Mouse (Mus musculus) stomach, postnatal 0 days (tissue): ENCODE data around the gene Pafah1b1. TPM values are rescaled to one million over a fixed set of nuclear protein-coding genes. Genes with fewer than 3 reads are reported as not detected.

Source experiments
- ATAC-seq: fragments of 200-750 bp; cut with Nextera tagmentation; 2 replicates; pipeline ENCODE4 v1.8.0; 2017; ENCODE audit not compliant: low FRiP score, low TSS enrichment
- DNase-seq: peaks from one replicate; pipeline ENCODE4 v3.0.0-alpha.2; 2016; ENCODE audit warnings: low spot score
- H3K27ac ChIP-seq: fragments of 300-500 bp; sonication (generic); replicated peaks from 2 replicates; pipeline ENCODE4 v1.5.1; 2014; ENCODE audit warnings: mild to moderate bottlenecking, control low read depth
- H3K27me3 ChIP-seq: fragments of 300-500 bp; sonication (generic); 2 replicates; pipeline ENCODE4 v1.6.1; 2014; ENCODE audit warnings: low read length; ENCODE audit not compliant: control insufficient read depth, insufficient read depth
- H3K36me3 ChIP-seq: fragments of 300-500 bp; sonication (generic); 2 replicates; pipeline ENCODE4 v1.6.1; 2014; ENCODE audit warnings: low read length, mixed read lengths; ENCODE audit not compliant: control insufficient read depth, insufficient read depth
- H3K4me1 ChIP-seq: fragments of 300-500 bp; sonication (generic); replicated peaks from 2 replicates; pipeline ENCODE4 v1.6.1; 2014; ENCODE audit warnings: antibody characterized with exemption; ENCODE audit not compliant: control insufficient read depth, insufficient read depth
- H3K4me2 ChIP-seq: fragments of 300-500 bp; sonication (generic); replicated peaks from 2 replicates; pipeline ENCODE4 v1.6.1; 2014; ENCODE audit warnings: low read depth, mild to moderate bottlenecking, control low read depth, moderate library complexity
- H3K4me3 ChIP-seq: fragments of 300-500 bp; sonication (generic); 2 replicates; pipeline ENCODE4 v1.5.1; 2014; ENCODE audit warnings: low read depth, low read length, control low read depth
- H3K9ac ChIP-seq: fragments of 300-500 bp; sonication (generic); 2 replicates; pipeline ENCODE4 v1.6.1; 2014; ENCODE audit warnings: mild to moderate bottlenecking, low read length, control low read depth, mixed read lengths
- H3K9me3 ChIP-seq: fragments of 300-500 bp; sonication (generic); 2 replicates; pipeline ENCODE4 v1.6.1; 2016; ENCODE audit warnings: low read length; ENCODE audit not compliant: control insufficient read depth
- CTCF ChIP-seq: IDR thresholded peaks from 2 replicates; pipeline ENCODE4 v1.5.1; 2016; ENCODE audit warnings: antibody characterized with exemption, low read depth, mild to moderate bottlenecking, moderate library complexity
- EP300 ChIP-seq: optimal IDR thresholded peaks from 2 replicates; pipeline ENCODE3; 2016; ENCODE audit warnings: antibody characterized with exemption
- WGBS: fragments of 180-500 bp; shearing (Covaris S2); extraction: QIAGEN DNeasy Blood & Tissue Kit; methylation state at CpG from one replicate; pipeline ENCODE4 v1.1.7; 2014; 5-methylcytosine and 5-hydroxymethylcytosine counted together
- polyA plus RNA-seq: library from polyadenylated mRNA; unstranded; fragments of >200 nt; fragmentation: Nextera tagmentation; extraction: Ambion mirVana; gene quantifications from 2 replicates; pipeline ENCODE4 v1.2.1, GENCODE M21; 2015

The Pafah1b1 gene
- polyA plus RNA-seq, 1 experiment from 2014 or later: 51.7 TPM

- Histone ChIP-seq H3K27me3 (no peaks in the 10 kb centered on the region), H3K27ac (no peak overlapping the region), H3K36me3 (no peaks in the 10 kb centered on the region), H3K4me1 (no peaks in the 10 kb centered on the region), H3K9me3 (no peaks in the 10 kb centered on the region), H3K9ac (no peak overlapping the region), H3K4me2 (no peak overlapping the region), H3K4me3 (no peak overlapping the region)
- ATAC-seq (no peak), DNase-seq (no peak)
- 24% methylated on average over 1 of the region's 1 CpGs for WGBS
- TF ChIP-seq EP300 (no peak), CTCF (no peak)
Measured at GRCm38 (mm10) chr11:74708781-74709180, 15.7 kb downstream of the Pafah1b1 start.

- Histone ChIP-seq H3K36me3 (no peaks in the 10 kb centered on the region), H3K9me3 (no peaks in the 10 kb centered on the region), H3K4me3 (no peak overlapping the region), H3K9ac (no peak overlapping the region), H3K4me2 (no peak overlapping the region), H3K27me3 (no peaks in the 10 kb centered on the region), H3K27ac (no peak overlapping the region), H3K4me1 (no peaks in the 10 kb centered on the region)
- TF ChIP-seq EP300 (no peak), CTCF (no peak)
- DNase-seq: no peak
- ATAC-seq: no peak
- 70% methylated on average over 2 of the region's 2 CpGs for WGBS
Measured at GRCm38 (mm10) chr11:74704068-74704467, 20.4 kb downstream of the Pafah1b1 start.

GRCm38 (mm10) chr11:74699505-74699904 lies 25.0 kb downstream of the Pafah1b1 start:
- H3K4me1 ChIP-seq: no peaks in the 10 kb centered on the region
- no peak overlapping the region for H3K9ac ChIP-seq
- no peak for TF ChIP-seq EP300
- no peak for TF ChIP-seq CTCF
- H3K4me2 ChIP-seq: no peak overlapping the region
- H3K9me3 ChIP-seq: no peaks in the 10 kb centered on the region
- H3K4me3 ChIP-seq: no peak overlapping the region
- DNase-seq: no peak
- H3K36me3 ChIP-seq: no peaks in the 10 kb centered on the region
- no peaks in the 10 kb centered on the region for H3K27me3 ChIP-seq
- no peak for ATAC-seq
- WGBS: 100% methylated on average over 2 of the region's 2 CpGs
- no peak overlapping the region for H3K27ac ChIP-seq

GRCm38 (mm10) chr11:74692151-74692550 lies 32.3 kb downstream of the Pafah1b1 start:
- no peak for ATAC-seq
- H3K9me3 ChIP-seq: no peaks in the 10 kb centered on the region
- 0 out of 2 replicates have a peak, but pooled peaks cover 2% of the 10 kb centered on the region for H3K36me3 ChIP-seq
- TF ChIP-seq CTCF: no peak
- TF ChIP-seq EP300: no peak
- WGBS: 35% methylated on average over 1 of the region's 1 CpGs
- no peak overlapping the region for H3K27ac ChIP-seq
- DNase-seq: no peak
- no peaks in the 10 kb centered on the region for H3K27me3 ChIP-seq
- H3K4me2 ChIP-seq: no peak overlapping the region
- H3K4me3 ChIP-seq: no peak overlapping the region
- H3K9ac ChIP-seq: no peak overlapping the region
- no peaks in the 10 kb centered on the region for H3K4me1 ChIP-seq

- DNase-seq (no peak), ATAC-seq (no peak)
- TF ChIP-seq EP300: no peak
- no peak for TF ChIP-seq CTCF
Measured at GRCm38 (mm10) chr11:74675156-74675555, 49.3 kb downstream of the Pafah1b1 start.

GRCm38 (mm10) chr11:74674713-74675112 lies 49.8 kb downstream of the Pafah1b1 start:
- H3K9me3 ChIP-seq: no peaks in the 10 kb centered on the region
- no peak overlapping the region for H3K4me3 ChIP-seq
- H3K9ac ChIP-seq: no peak overlapping the region
- DNase-seq (no peak), ATAC-seq (no peak)
- 96% methylated on average over 8 of the region's 8 CpGs for WGBS
- TF ChIP-seq EP300: no peak
- no peak for TF ChIP-seq CTCF
- H3K27me3 ChIP-seq: no peaks in the 10 kb centered on the region
- H3K4me2 ChIP-seq: no peak overlapping the region
- H3K27ac ChIP-seq: no peak overlapping the region
- H3K4me1 ChIP-seq: no peaks in the 10 kb centered on the region
- peaks cover 17% of the 10 kb centered on the region for H3K36me3 ChIP-seq

More at GRCm38 (mm10) chr11:74675156-74675555, 49.3 kb downstream of the Pafah1b1 start:
- Histone ChIP-seq H3K36me3 (peaks cover 19% of the 10 kb centered on the region), H3K4me3 (no peak overlapping the region), H3K27ac (no peak overlapping the region), H3K4me1 (no peaks in the 10 kb centered on the region), H3K9ac (no peak overlapping the region), H3K4me2 (no peak overlapping the region), H3K9me3 (no peaks in the 10 kb centered on the region), H3K27me3 (no peaks in the 10 kb centered on the region)
- WGBS: 74% methylated on average over 4 of the region's 4 CpGs
